Mouse (Mus musculus): Measurements from ENCODE around the gene Mcu.
A peak's percentile ranks its signal among the peaks of the same experiment; 100 is the strongest.

Mcu gene

GRCm38 (mm10) chr10:59613276-59613675 lies 3.2 kb downstream of the Mcu start:
- no peak for DNase-seq (ENCODE audit: low spot score)

GRCm38 (mm10) chr10:59604879-59605464 lies 11.5 kb downstream of the Mcu start:
- no peak for DNase-seq (ENCODE audit: low spot score)

- DNase-seq (ENCODE audit: low spot score), result no peak
Observed at GRCm38 (mm10) chr10:59603843-59604242, 12.6 kb downstream of the Mcu start.

GRCm38 (mm10) chr10:59602891-59603290 lies 13.6 kb downstream of the Mcu start:
- DNase-seq (ENCODE audit: low spot score), result no peak

GRCm38 (mm10) chr10:59602043-59602442 lies 14.4 kb downstream of the Mcu start:
- no peak for DNase-seq (ENCODE audit: low spot score)

- DNase-seq (ENCODE audit: low spot score), result no peak
Observed at GRCm38 (mm10) chr10:59600516-59600915, 16.0 kb downstream of the Mcu start.

GRCm38 (mm10) chr10:59593826-59594570 lies 22.5 kb downstream of the Mcu start:
- no peak for DNase-seq (ENCODE audit: low spot score)

- DNase-seq (ENCODE audit: low spot score), result no peak
Observed at GRCm38 (mm10) chr10:59590606-59591005, 25.9 kb downstream of the Mcu start.

GRCm38 (mm10) chr10:59589856-59590255 lies 26.6 kb downstream of the Mcu start:
- no peak for DNase-seq (ENCODE audit: low spot score)

GRCm38 (mm10) chr10:59589420-59589819 lies 27.1 kb downstream of the Mcu start:
- no peak for DNase-seq (ENCODE audit: low spot score)

- DNase-seq (ENCODE audit: low spot score), result no peak
Observed at GRCm38 (mm10) chr10:59588135-59588534, 28.4 kb downstream of the Mcu start.

GRCm38 (mm10) chr10:59586821-59587220 lies 29.7 kb downstream of the Mcu start:
- DNase-seq (ENCODE audit: low spot score), result no peak

GRCm38 (mm10) chr10:59585621-59586020 lies 30.9 kb downstream of the Mcu start:
- no peak for DNase-seq (ENCODE audit: low spot score)

GRCm38 (mm10) chr10:59581826-59582543 lies 34.5 kb downstream of the Mcu start:
- no peak for DNase-seq (ENCODE audit: low spot score)

- DNase-seq (ENCODE audit: low spot score), result no peak
Observed at GRCm38 (mm10) chr10:59580593-59581149, 35.8 kb downstream of the Mcu start.

GRCm38 (mm10) chr10:59579645-59580044 lies 36.8 kb downstream of the Mcu start:
- no peak for DNase-seq (ENCODE audit: low spot score)

GRCm38 (mm10) chr10:59577871-59578801 lies 38.4 kb downstream of the Mcu start:
- DNase-seq (ENCODE audit: low spot score), result peak; percentile 31

GRCm38 (mm10) chr10:59576305-59576704 lies 40.2 kb downstream of the Mcu start:
- DNase-seq (ENCODE audit: low spot score), result no peak

GRCm38 (mm10) chr10:59571964-59572363 lies 44.5 kb downstream of the Mcu start:
- no peak for DNase-seq (ENCODE audit: low spot score)

GRCm38 (mm10) chr10:59571273-59571672 lies 45.2 kb downstream of the Mcu start:
- no peak for DNase-seq (ENCODE audit: low spot score)

GRCm38 (mm10) chr10:59570780-59571179 lies 45.7 kb downstream of the Mcu start:
- DNase-seq (ENCODE audit: low spot score), result no peak

GRCm38 (mm10) chr10:59570360-59570759 lies 46.1 kb downstream of the Mcu start:
- DNase-seq (ENCODE audit: low spot score), result no peak
